Mouse (Mus musculus): Measurements from ENCODE around the gene Dnajc3. TPM values are rescaled to one million over a fixed set of nuclear protein-coding genes. Genes with fewer than 3 reads are reported as not detected.

Dnajc3 gene
- polyA plus RNA-seq (2012; ENCODE audit: insufficient read depth, low replicate concordance): 0.83 and 3.5 TPM in 2 replicates

- Histone ChIP-seq H3K36me3 (replicated peaks; ENCODE audit: low read length) (peaks cover 7% of the 10 kb centered on the region), H3K9me3 (no peaks in the 10 kb centered on the region), H3K4me1 (peaks cover 49% of the 10 kb centered on the region), H3K27me3 (replicated peaks) (no peaks in the 10 kb centered on the region), H3K4me3 (replicated peaks) (peak within 1 kb of the TSS; percentile 95)
- TF ChIP-seq FLI1 (IDR thresholded peaks at IDR 0.05; ENCODE audit: low read length) (no peak), GATA1 (IDR thresholded peaks at IDR 0.05; ENCODE audit: borderline replicate concordance, low read length) (no peak)
Observed at GRCm38 (mm10) chr14:118937533-118938492, at the start of gene Dnajc3. Gene Dnajc3 (plus strand): TSS chr14:118937976.

DNA sequence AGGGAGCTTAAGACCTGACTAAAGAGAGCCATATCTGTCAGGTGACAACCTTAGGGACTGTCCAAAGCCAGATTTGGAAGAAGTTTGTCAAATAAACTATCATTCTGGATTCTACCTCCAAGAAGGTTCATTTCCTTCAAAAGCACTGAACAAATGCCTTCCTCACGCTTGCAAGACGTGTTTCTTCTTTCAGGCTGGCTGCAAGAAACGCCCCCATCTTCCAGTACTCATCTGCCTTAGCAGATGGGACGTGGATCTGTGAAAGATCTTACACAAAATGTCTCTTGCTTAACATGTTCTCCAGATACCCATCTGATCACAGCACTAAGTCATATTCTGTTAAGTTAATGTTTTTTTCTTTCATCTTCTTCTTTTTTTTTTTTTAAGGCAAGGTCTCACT lies 47.7 kb upstream of the Dnajc3 start:
- TF ChIP-seq GATA1 (IDR thresholded peaks at IDR 0.05; ENCODE audit: borderline replicate concordance, low read length) (no peak), FLI1 (IDR thresholded peaks at IDR 0.05; ENCODE audit: low read length) (no peak)
- H3K9me3 ChIP-seq: peaks cover 7% of the 10 kb centered on the region

DNA sequence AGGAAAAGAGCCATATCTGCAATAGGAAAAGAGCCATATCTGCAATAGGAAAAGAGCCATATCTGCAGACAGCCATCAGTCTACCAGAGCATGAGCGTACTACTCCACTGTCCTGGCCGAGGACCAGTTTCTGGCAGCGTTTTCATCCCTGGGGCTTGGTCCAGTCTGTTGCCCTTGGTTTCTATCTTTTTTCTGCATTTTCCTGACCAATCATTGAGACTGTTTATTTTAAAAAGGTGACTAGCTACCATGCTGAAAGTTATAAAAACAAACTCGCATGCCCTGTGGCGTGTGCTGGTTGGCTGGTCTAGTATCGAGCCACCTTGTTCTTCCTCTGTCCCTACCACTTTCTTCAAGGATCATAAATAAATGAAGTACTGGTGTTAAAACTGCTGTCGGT lies 42.5 kb upstream of the Dnajc3 start:
- H3K4me1 ChIP-seq: peaks cover 8% of the 10 kb centered on the region; the same call in 1 of the 2 replicates
- TF ChIP-seq FLI1 (IDR thresholded peaks at IDR 0.05; ENCODE audit: low read length) (no peak), GATA1 (IDR thresholded peaks at IDR 0.05; ENCODE audit: borderline replicate concordance, low read length) (no peak)
- H3K4me3 ChIP-seq (replicated peaks): no peak overlapping the region
- no peaks in the 10 kb centered on the region for H3K36me3 ChIP-seq (replicated peaks; ENCODE audit: low read length)
- peaks cover 16% of the 10 kb centered on the region for H3K27me3 ChIP-seq (replicated peaks)
- H3K9me3 ChIP-seq: no peaks in the 10 kb centered on the region

More for the DNA sequence above, 47.7 kb upstream of the Dnajc3 start:
- Histone ChIP-seq H3K36me3 (replicated peaks; ENCODE audit: low read length) (no peaks in the 10 kb centered on the region), H3K27me3 (replicated peaks) (peaks cover 10% of the 10 kb centered on the region), H3K4me3 (replicated peaks) (no peak overlapping the region), H3K4me1 (peaks cover 17% of the 10 kb centered on the region)

DNA sequence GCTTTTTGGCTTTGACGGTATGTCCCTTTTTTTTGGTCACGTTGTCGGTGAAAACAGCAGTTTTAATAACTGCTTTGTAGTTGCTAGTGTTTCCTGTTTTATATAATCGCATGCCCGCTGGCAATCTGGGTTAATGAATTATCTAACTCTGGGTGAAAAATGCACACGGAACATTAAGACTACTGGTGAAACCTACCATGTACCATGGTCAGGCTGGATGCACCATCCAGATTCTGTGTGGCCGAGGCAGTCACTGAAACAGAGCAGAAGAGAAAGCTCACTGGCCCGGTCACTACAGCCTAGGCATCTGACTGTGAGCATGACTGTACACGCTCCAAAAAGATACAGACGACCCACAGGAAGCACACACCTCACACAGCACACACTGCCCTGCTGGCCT lies 42.1 kb upstream of the Dnajc3 start:
- Histone ChIP-seq H3K9me3 (peaks cover 1% of the 10 kb centered on the region), H3K27me3 (replicated peaks) (peaks cover 16% of the 10 kb centered on the region), H3K4me1 (peaks cover 8% of the 10 kb centered on the region; the same call in 1 of the 2 replicates), H3K4me3 (replicated peaks) (no peak overlapping the region), H3K36me3 (replicated peaks; ENCODE audit: low read length) (no peaks in the 10 kb centered on the region)
- TF ChIP-seq FLI1 (IDR thresholded peaks at IDR 0.05; ENCODE audit: low read length): no peak
- TF ChIP-seq GATA1 (IDR thresholded peaks at IDR 0.05; ENCODE audit: borderline replicate concordance, low read length): no peak

GRCm38 (mm10) chr14:118899940-118900339 lies 37.8 kb upstream of the Dnajc3 start:
- Histone ChIP-seq H3K9me3 (peaks cover 9% of the 10 kb centered on the region), H3K27me3 (replicated peaks) (peaks cover 16% of the 10 kb centered on the region), H3K4me1 (peaks cover 7% of the 10 kb centered on the region), H3K4me3 (replicated peaks) (no peak overlapping the region), H3K36me3 (replicated peaks; ENCODE audit: low read length) (no peaks in the 10 kb centered on the region)
- TF ChIP-seq GATA1 (IDR thresholded peaks at IDR 0.05; ENCODE audit: borderline replicate concordance, low read length): no peak
- no peak for TF ChIP-seq FLI1 (IDR thresholded peaks at IDR 0.05; ENCODE audit: low read length)

DNA sequence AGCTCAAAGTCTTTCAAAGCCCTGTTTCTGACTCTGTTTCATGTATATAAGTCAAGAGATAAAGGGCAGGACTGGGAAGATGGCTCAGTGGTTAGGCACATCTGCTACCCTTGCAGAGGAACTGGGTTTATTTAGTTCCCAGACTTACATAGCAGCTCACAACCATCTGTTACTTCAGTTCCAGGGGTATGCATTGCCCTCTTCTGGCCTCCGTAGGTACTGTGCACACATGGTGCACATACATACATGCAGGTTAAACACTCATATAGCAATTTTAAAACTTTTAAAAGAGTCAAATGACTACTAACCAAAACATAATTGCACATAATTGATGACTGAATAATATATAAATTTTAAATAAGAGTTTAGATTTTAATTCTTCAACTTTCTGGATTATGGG lies 36.9 kb upstream of the Dnajc3 start:
- H3K4me3 ChIP-seq (replicated peaks): no peak overlapping the region
- H3K27me3 ChIP-seq (replicated peaks): peaks cover 16% of the 10 kb centered on the region
- peaks cover 7% of the 10 kb centered on the region for H3K4me1 ChIP-seq
- TF ChIP-seq GATA1 (IDR thresholded peaks at IDR 0.05; ENCODE audit: borderline replicate concordance, low read length) (no peak), FLI1 (IDR thresholded peaks at IDR 0.05; ENCODE audit: low read length) (no peak)
- no peaks in the 10 kb centered on the region for H3K36me3 ChIP-seq (replicated peaks; ENCODE audit: low read length)
- H3K9me3 ChIP-seq: peaks cover 9% of the 10 kb centered on the region

DNA sequence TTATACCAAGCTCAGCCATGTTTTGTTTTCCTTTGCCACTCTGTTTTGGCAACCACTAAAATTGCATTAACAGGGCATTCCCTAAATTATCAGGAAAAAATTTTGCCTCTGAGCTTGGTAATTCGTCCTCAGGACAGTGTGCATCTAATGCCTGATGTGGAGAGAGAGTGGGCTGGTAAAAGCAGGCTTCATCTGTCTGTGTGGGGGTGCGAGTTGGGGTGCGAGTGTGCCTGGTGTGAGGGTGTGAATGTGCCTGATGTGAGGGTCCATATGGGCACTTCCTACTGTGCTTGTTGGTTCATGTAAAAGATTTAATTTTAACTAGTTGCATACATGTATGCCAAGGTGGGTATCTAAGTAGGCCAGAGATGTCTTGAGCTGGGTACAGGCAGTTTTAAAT lies 34.4 kb upstream of the Dnajc3 start:
- TF ChIP-seq FLI1 (IDR thresholded peaks at IDR 0.05; ENCODE audit: low read length) (no peak), GATA1 (IDR thresholded peaks at IDR 0.05; ENCODE audit: borderline replicate concordance, low read length) (no peak)
- Histone ChIP-seq H3K4me1 (peaks cover 10% of the 10 kb centered on the region), H3K36me3 (replicated peaks; ENCODE audit: low read length) (no peaks in the 10 kb centered on the region), H3K4me3 (replicated peaks) (no peak overlapping the region), H3K27me3 (replicated peaks) (peaks cover 22% of the 10 kb centered on the region), H3K9me3 (peaks cover 9% of the 10 kb centered on the region)

GRCm38 (mm10) chr14:118903867-118904562 lies 33.8 kb upstream of the Dnajc3 start:
- H3K27me3 ChIP-seq (replicated peaks): peaks cover 20% of the 10 kb centered on the region
- H3K36me3 ChIP-seq (replicated peaks; ENCODE audit: low read length): no peaks in the 10 kb centered on the region
- H3K4me1 ChIP-seq: peaks cover 10% of the 10 kb centered on the region
- H3K4me3 ChIP-seq (replicated peaks): no peak overlapping the region
- peaks cover 9% of the 10 kb centered on the region for H3K9me3 ChIP-seq
- TF ChIP-seq FLI1 (IDR thresholded peaks at IDR 0.05; ENCODE audit: low read length) (no peak), GATA1 (IDR thresholded peaks at IDR 0.05; ENCODE audit: borderline replicate concordance, low read length) (no peak)

DNA sequence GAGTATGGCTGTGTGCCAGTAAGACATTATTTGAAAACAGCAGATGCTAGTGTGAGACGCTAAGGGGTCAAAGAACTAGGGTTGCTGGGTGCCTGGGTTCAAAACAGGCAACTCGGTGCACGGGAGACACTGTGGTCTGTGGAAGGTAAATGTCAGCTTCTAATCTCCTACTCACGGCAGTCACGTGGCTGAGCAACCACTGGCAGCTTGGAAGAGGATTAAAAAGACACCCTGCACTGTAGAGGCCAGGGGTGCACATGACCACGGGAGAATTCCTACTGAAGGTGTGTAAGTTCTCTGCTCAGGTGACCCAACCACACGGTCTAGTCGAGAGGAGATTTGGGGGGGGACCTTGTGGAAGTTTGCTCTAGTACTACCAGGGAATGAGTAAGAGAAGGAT lies 30.2 kb upstream of the Dnajc3 start:
- Histone ChIP-seq H3K4me3 (replicated peaks) (no peak overlapping the region), H3K9me3 (no peaks in the 10 kb centered on the region), H3K27me3 (replicated peaks) (peaks cover 27% of the 10 kb centered on the region), H3K36me3 (replicated peaks; ENCODE audit: low read length) (no peaks in the 10 kb centered on the region), H3K4me1 (peaks cover 32% of the 10 kb centered on the region)
- TF ChIP-seq FLI1 (IDR thresholded peaks at IDR 0.05; ENCODE audit: low read length) (no peak), GATA1 (IDR thresholded peaks at IDR 0.05; ENCODE audit: borderline replicate concordance, low read length) (no peak)

Measured in megakaryocyte, embryonic 14.5 days (primary cell).